Mouse (Mus musculus) urinary bladder, postnatal 14 days (tissue): ENCODE results near the gene Ak5.
"Not testable (repeated sequence)": the region's sequence is repeated elsewhere in the genome, so short reads cannot be mapped to it uniquely, and the experiment has no call there.

Experiments used
- DNase-seq: peaks from one replicate; pipeline ENCODE4 v3.0.0; 2021; ENCODE audit warnings: low spot score

The Ak5 gene

GRCm38 (mm10) chr3:152668239-152668638 lies at the start of gene Ak5:
Ak5 (minus strand) TSS chr3:152668360.
- no peak for DNase-seq

DNA sequence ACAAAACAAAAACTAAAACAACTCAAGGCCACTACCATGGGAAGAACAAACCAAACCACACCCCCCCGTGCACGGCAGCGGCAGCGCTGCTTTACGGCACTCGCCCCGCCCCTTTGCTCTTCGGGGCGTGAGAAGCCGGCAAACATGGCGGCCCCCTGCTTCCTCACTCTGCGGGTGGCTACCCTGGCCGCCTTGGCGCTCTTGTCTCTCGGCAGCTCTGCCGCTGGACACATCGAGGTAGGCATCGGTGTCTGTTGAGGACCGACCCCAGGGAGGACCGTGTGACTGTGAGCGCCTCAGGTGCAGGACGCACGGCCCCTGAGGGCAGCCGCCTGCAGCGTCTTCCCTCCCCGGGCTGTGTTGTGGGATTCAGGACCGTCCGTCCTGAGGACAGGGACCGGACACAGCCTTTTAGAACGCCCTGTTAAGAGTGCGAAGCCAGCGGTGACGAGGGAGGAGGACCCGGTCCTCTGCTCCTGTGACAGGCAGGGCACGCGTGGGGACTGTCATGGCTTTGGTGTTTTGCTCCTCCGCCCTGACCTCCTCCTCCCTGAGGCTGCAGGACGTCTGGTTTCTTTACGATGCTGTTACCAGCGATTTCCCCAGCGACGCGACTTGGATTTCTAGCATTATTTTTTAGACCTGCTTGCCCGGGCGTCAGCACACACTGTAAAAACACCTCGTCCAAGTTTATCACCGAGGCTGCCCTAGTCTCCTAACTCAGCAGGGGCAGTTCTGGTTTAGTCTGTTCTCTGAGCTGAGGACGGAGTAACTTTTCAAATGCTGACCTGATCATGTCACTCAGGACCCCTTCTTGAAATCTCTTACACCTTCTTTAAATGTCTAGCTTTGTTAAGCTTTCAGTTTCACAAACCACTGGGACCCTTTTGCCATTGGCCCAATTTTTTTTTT lies 46.1 kb upstream of the Ak5 start, which contains the start of gene Pigk:
Gene Pigk (plus strand): TSS at position 110 of the 912 bp plus-strand sequence.
- DNase-seq: peak; percentile 92

- no peak for DNase-seq
Observed at GRCm38 (mm10) chr3:152712957-152713356, 44.8 kb upstream of the Ak5 start.

- DNase-seq: no peak
Observed at GRCm38 (mm10) chr3:152709936-152710335, 41.8 kb upstream of the Ak5 start.

GRCm38 (mm10) chr3:152707321-152707823 lies 39.2 kb upstream of the Ak5 start:
- no peak for DNase-seq

DNA sequence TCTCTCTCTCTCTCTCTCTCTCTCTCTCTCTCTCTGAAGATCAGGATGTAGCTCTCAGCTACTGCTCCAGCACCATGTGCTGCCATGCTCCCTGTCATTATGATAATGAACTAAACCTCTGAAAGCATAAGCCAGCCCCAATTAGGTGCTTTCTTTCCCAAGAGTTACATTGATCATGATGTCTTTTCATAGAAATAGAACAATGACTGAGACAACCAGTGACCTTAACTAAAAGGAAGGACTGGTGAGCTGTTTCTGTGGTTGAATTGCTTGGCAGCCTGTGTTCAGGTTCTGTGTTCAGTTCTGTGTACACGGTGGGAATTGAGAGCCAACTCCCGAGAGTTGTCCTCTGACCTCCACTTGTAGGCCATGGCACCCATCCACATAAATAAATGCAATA lies 38.7 kb upstream of the Ak5 start:
- no peak for DNase-seq

DNA sequence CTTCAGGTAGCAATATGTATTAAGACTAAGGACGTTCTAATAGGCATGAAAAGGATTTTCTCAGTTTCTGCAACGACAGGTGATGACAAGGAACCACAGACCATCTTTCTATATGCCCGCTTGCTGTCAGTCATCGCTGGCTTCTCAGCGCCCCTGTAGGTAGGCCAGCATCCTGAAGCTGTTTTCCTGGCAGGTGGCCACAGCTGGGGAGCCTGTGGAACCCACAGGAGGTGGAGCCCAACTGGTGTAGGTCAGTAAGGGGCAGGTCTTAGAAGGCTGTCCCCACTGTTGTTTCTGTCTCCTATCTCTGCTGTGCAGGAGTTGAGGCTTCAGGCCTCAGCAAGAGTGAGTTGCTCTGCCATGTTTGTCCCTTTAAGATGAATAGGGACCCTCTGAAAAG lies 37.7 kb upstream of the Ak5 start:
- no peak for DNase-seq

- no peak for DNase-seq
Observed at GRCm38 (mm10) chr3:152702274-152702843, 34.2 kb upstream of the Ak5 start.

DNA sequence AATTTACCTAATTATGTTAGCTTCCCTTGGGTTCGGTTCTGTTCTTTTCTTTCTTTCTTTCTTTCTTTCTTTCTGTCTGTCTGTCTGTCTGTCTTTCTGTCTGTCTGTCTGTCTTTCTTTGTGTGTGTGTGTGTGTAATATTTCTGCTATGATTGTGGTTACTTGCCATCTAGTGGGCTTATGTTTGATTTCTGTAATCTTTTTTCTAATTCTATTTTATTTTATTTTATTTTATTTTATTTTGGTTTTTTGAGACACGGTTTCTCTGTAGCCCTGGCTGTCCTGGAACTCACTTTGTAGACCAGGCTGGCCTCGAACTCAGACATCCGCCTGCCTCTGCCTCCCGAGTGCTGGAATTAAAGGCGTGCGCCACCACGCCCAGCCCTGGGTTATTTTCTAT lies 33.4 kb upstream of the Ak5 start:
- not testable (repeated sequence) for DNase-seq

DNA sequence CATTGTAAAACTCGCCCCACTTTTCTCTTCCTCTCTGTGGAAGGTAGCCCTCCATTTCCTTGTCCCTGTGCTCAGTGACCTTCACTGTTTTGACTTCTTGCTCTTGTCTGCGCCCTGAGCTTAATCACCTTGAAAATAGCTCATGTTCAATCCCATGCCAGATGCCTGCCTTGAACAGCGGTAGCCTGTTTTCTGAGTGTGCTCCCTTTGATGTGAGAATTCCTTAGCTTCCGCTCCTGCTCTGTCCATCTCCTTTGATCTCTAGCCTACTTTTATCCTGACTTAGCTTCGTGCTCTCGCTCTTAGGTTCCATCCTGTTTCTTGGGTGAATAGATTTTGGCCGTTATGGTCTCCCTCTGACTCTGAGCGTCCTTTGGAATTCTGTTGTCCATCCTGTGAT lies 31.1 kb upstream of the Ak5 start:
- no peak for DNase-seq

DNA sequence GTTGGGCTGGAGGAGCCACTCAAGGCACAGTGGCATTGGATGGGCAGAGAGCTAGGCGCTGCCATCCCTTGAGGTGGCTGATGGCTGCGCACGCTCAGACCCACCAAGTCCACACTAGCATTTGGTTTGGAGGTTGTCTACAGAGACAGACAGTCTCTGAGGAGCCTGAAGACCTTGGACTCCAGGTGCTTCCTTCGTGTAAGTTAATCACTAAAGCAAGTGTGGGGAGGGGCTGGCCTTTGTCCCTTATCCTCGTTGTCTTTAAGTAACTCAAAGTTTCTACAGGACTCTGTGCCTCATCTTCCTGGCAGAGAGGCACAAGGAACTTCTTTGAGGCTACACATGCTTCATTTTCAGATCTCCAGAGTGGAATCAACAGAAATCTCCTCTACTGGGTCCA lies 29.9 kb upstream of the Ak5 start:
- DNase-seq: no peak

DNA sequence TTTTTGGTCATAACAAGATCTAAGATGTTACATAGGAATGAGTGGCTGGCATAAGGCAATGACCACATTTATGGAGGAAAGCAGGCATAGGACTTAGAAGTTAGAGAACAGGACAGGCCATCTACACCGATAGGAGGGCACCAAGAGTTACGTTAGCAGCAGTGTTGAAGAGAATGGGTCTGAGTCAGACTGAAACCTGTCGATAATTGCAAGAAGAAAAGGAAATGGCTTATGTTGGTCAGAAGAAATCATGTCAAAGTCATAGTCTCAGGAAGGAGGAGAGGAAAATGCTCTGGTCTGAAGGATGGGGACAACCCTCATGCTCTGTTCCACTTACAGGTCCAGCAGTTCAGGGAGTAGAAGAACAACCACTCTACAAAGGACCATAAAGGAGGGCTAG lies 26.8 kb upstream of the Ak5 start:
- no peak for DNase-seq

- DNase-seq: peak; percentile 23
Observed at GRCm38 (mm10) chr3:152689105-152689504, 20.9 kb upstream of the Ak5 start.

DNA sequence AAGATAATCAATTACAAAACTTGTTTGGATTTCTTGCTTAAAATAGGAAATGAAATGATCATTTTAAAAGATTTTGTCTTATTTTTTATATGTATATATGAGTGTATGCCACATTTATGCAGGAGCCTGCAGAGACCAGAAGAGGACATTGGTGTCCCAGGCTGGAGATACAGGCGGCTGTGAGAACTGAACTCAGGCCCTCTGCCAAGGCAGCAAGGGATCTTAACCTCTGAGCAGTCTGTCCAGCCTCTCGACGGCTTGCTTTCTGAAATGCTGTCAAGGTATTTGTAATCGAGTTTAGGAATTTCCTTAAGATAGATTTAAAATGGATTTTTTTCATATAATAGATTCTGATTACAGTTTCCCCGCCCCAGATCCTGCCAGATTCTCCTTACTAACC lies 20.4 kb upstream of the Ak5 start:
- peak; percentile 7 for DNase-seq

DNA sequence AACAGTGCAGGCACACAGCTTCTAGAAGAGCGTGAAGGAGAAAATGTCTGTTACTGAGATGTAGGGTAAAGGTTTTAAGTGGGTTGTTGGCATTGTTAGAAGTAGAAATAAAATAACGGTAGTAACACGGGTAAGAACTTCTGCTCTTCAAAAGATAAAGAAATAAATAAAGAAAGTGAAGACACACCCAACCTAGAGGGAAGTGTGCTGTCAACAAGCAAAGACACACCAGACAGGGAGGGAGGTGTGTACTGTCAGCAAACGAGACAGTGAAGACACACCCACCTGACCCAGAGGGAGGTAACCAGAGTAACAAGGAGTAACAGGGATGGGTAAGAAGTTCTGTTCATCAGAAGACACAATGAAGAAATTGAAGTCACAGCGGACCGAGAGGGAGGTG lies 6.5 kb upstream of the Ak5 start:
- no peak for DNase-seq

- no peak for DNase-seq
Observed at GRCm38 (mm10) chr3:152669783-152670182, 1.6 kb upstream of the Ak5 start.

DNA sequence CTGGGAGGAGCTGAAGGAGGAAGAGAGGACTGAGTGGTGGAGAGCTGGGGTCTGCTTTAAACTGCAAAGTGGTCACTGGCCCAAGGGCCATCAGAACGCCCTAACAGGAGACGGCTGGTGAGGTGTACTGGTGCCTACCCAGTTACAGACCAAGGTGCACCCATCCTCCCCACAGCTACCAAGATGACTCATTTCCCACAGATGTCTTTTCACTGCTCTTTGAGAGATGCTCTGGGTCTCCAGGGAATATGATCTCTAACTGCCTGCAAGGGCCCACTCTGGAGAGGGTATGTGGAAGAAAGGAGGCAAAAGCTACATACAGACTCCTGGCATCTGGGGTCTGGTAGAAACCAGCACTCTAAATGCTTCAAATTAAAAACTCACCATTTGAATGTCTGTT lies 633 bp upstream of the Ak5 start:
- no peak for DNase-seq

DNA sequence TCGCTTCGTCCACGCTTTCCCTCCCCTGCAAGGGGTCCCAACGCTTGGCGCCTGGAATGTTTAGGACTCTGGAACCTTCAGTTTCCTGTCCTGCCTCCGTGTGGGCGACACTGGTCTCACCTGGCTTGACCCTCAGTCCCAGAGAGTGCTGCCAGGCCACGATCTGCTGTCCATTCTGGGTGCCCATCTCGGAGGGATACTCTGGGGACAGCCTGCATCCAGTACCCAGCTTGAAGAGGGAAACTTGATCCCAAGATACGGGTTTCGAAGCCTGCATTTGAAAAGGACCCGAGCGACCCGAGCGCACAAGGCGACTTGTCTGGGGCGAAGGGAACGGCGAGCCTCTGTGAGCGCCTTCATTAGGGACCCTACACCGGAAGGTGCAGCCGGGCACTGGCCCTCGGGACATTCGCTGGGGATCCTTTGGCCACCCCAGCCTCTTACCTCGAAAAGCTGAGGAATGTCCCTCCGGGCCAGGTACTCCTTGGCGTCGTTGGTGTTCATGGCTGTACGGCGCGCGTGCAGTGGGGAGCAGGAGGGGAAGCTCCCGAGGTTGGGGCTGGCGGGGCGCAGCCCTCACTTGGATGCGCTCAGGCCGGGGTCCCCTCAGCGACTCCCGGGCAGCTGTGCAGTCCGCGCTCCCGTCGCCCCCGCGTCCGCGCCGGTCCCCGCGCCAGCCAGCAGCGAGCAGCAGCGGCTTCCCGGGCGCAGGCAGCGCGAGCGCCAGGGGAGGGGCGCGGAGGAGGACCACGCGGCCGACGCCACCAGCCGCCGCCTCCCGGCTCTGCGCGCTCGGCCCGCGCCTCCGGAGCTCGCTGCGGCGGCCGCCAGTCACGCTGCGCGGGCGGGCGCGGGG lies 576 bp downstream of the Ak5 start:
- peak; percentile 28 for DNase-seq

DNA sequence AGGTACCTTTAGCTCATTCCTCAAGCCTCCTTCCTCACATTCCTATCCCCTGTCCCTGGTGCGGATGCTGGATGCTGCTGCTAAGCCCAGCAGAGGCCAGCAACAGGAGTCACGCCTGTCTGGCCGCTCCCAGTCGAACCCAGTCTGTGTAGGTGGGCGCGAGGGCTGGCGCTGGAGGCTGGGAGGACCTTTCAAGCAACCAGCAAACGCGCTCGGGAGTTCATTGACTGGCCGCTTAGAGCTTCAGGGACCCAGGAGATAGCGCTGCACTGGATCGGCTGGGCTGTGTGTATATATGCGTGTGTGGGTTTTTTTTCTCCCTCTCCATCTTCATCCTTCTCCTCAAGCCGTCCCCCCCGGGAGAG lies 1.2 kb downstream of the Ak5 start:
- DNase-seq: no peak

- no peak for DNase-seq
Observed at GRCm38 (mm10) chr3:152658592-152658991, 9.6 kb downstream of the Ak5 start.

- no peak for DNase-seq
Observed at GRCm38 (mm10) chr3:152651991-152652390, 16.2 kb downstream of the Ak5 start.

DNA sequence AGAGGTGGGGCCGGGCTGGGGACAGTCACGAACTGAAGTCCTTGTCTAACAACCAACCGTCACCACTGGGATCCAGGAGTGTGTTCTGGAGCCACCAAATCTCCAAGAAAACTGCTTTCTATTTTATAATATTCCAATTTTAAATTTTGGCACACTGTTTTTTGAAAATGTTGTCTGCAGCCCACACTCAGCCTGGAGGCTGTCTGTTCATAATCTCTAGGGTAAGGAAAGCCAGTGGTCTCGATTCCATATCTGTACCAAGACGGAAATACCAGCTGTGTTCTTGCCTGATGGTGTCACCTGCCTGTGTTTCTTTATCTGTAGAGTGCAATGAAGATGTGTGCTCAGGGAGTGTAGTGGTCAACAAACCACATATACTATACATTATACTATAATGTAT lies 23.6 kb downstream of the Ak5 start:
- DNase-seq: no peak
